Mouse (Mus musculus) heart, adult 18-20 months (tissue): ENCODE measurements around the gene Olfr361. TPM values are rescaled to one million over a fixed set of nuclear protein-coding genes. Genes with fewer than 3 reads are reported as not detected.
"Not testable (repeated sequence)": the region's sequence is repeated elsewhere in the genome, so short reads cannot be mapped to it uniquely, and the experiment has no call there.

Source experiments
- DNase-seq, 2 experiments: peaks; one replicate each; pipeline ENCODE4 v3.0.0; 2021 to 2022; ENCODE audit warnings: mixed read lengths in 1 of 2
- long read RNA-seq, 2 experiments: library from polyadenylated mRNA; stranded (forward); transcript quantifications; one replicate each; pipeline ENCODE4 v2.0.0; 2021
- total RNA-seq, 2 experiments: library from RNA; stranded (reverse); gene quantifications; 2 replicates each; pipeline ENCODE4 v1.2.3; 2021

The Olfr361 gene
- not detected for total RNA-seq
- long read RNA-seq, experiment 1: 0 reads
- long read RNA-seq, experiment 2: 0 reads

- not testable (repeated sequence) for DNase-seq
Measured at GRCm38 (mm10) chr2:37089190-37089589, at the start of gene Olfr361. Gene Olfr361, minus strand, starts transcription at chr2:37089290.

GRCm38 (mm10) chr2:37117810-37118209, 28.7 kb upstream of the Olfr361 start, which contains the start of gene Olfr362:
Gene Olfr362, minus strand, starts transcription at chr2:37117910.
- DNase-seq: no peak

GRCm38 (mm10) chr2:37065446-37065845, 23.6 kb downstream of the Olfr361 start, which contains the start of gene Olfr360:
Gene Olfr360, plus strand, starts transcription at chr2:37065746.
- no peak for DNase-seq

Other genes starting within 250 kb of the Olfr361 start
- not detected for gene Olfr350, start 243.0 kb downstream of the Olfr361 start, total RNA-seq
- not detected for gene Olfr351, start 226.6 kb downstream of the Olfr361 start, total RNA-seq
- not detected for gene Olfr352, start 220.8 kb downstream of the Olfr361 start, total RNA-seq
- not detected for gene Olfr353, start 196.4 kb downstream of the Olfr361 start, total RNA-seq
- not detected for gene Olfr354, start 183.6 kb downstream of the Olfr361 start, total RNA-seq
- gene Olfr355, start 160.4 kb downstream of the Olfr361 start, total RNA-seq: not detected
- not detected for gene Olfr356, start 152.2 kb downstream of the Olfr361 start, total RNA-seq
- gene Olfr357, start 95.5 kb downstream of the Olfr361 start, total RNA-seq: not detected
- gene Olfr358, start 80.0 kb downstream of the Olfr361 start, total RNA-seq: not detected
- gene Olfr360, start 23.5 kb downstream of the Olfr361 start, total RNA-seq: not detected
- gene Olfr362, start 28.6 kb upstream of the Olfr361 start, total RNA-seq: not detected
- gene Olfr364-ps1, start 50.0 kb upstream of the Olfr361 start, total RNA-seq: not detected
- not detected for gene Olfr365, start 98.9 kb upstream of the Olfr361 start, total RNA-seq
- not detected for gene Olfr366, start 122.3 kb upstream of the Olfr361 start, total RNA-seq
- not detected for gene Olfr368, start 237.2 kb upstream of the Olfr361 start, total RNA-seq